Mouse (Mus musculus): Measurements from ENCODE around the gene Wdr31. TPM values are rescaled to one million over a fixed set of nuclear protein-coding genes. Genes with fewer than 3 reads are reported as not detected.
A peak's percentile ranks its signal among the peaks of the same experiment; 100 is the strongest.

Wdr31 gene
- 6.1 and 8.3 TPM in 2 replicates for polyA plus RNA-seq (2012; rRNA removed)

GRCm38 (mm10) chr4:62470598-62471051 is at the start of gene Wdr31:
TSS of gene Wdr31 (minus strand) at chr4:62470896.
- no peaks in the 10 kb centered on the region for H3K4me1 ChIP-seq (ENCODE audit: control insufficient read depth, insufficient read depth, low read length)
- TF ChIP-seq CTCF (IDR thresholded peaks at IDR 0.05; ENCODE audit: extremely low read depth, insufficient read depth, low read length) (no peak), POLR2A (IDR thresholded peaks at IDR 0.05; ENCODE audit: extremely low read depth, insufficient read depth, low read length) (peak; percentile 29; the same call in 1 of the 2 replicates)
- no peak within 1 kb of the TSS for H3K27ac ChIP-seq (ENCODE audit: insufficient read depth, low read length)
- H3K4me3 ChIP-seq (ENCODE audit: insufficient read depth, low read length), result peak within 1 kb of the TSS; percentile 55

- peaks cover 11% of the 10 kb centered on the region for H3K4me1 ChIP-seq (ENCODE audit: control insufficient read depth, insufficient read depth, low read length)
- TF ChIP-seq POLR2A (IDR thresholded peaks at IDR 0.05; ENCODE audit: extremely low read depth, insufficient read depth, low read length) (peak; percentile 55; the same call in 1 of the 2 replicates), CTCF (IDR thresholded peaks at IDR 0.05; ENCODE audit: extremely low read depth, insufficient read depth, low read length) (no peak)
- 0 out of 2 replicates have a peak within 1 kb of the TSS, but pooled peaks have one; percentile 24 for H3K27ac ChIP-seq (ENCODE audit: insufficient read depth, low read length)
- peak within 1 kb of the TSS; percentile 94 for H3K4me3 ChIP-seq (ENCODE audit: insufficient read depth, low read length)
Observed at GRCm38 (mm10) chr4:62519849-62520233, 49.1 kb upstream of the Wdr31 start, which contains the start of gene Alad. TSS of gene Alad (minus strand) at chr4:62519918.

GRCm38 (mm10) chr4:62519122-62519848 is 48.6 kb upstream of the Wdr31 start:
- Histone ChIP-seq H3K4me1 (ENCODE audit: control insufficient read depth, insufficient read depth, low read length) (peaks cover 10% of the 10 kb centered on the region), H3K4me3 (ENCODE audit: insufficient read depth, low read length) (peak overlapping the region; percentile 94), H3K27ac (ENCODE audit: insufficient read depth, low read length) (0 out of 2 replicates have a peak overlapping the region, but pooled peaks have one; percentile 24)
- no peak for TF ChIP-seq POLR2A (IDR thresholded peaks at IDR 0.05; ENCODE audit: extremely low read depth, insufficient read depth, low read length)
- TF ChIP-seq CTCF (IDR thresholded peaks at IDR 0.05; ENCODE audit: extremely low read depth, insufficient read depth, low read length), result no peak

- TF ChIP-seq POLR2A (IDR thresholded peaks at IDR 0.05; ENCODE audit: extremely low read depth, insufficient read depth, low read length) (no peak), CTCF (IDR thresholded peaks at IDR 0.05; ENCODE audit: extremely low read depth, insufficient read depth, low read length) (no peak)
- peak overlapping the region; percentile 94; the same call in 1 of the 2 replicates for H3K4me3 ChIP-seq (ENCODE audit: insufficient read depth, low read length)
- no peak overlapping the region for H3K27ac ChIP-seq (ENCODE audit: insufficient read depth, low read length)
- H3K4me1 ChIP-seq (ENCODE audit: control insufficient read depth, insufficient read depth, low read length), result peaks cover 9% of the 10 kb centered on the region
Observed at GRCm38 (mm10) chr4:62518416-62519121, 47.9 kb upstream of the Wdr31 start.

- Histone ChIP-seq H3K4me3 (ENCODE audit: insufficient read depth, low read length) (no peak overlapping the region), H3K4me1 (ENCODE audit: control insufficient read depth, insufficient read depth, low read length) (peaks cover 9% of the 10 kb centered on the region), H3K27ac (ENCODE audit: insufficient read depth, low read length) (no peak overlapping the region)
- TF ChIP-seq CTCF (IDR thresholded peaks at IDR 0.05; ENCODE audit: extremely low read depth, insufficient read depth, low read length), result no peak
- TF ChIP-seq POLR2A (IDR thresholded peaks at IDR 0.05; ENCODE audit: extremely low read depth, insufficient read depth, low read length), result no peak
Observed at GRCm38 (mm10) chr4:62517538-62518415, 47.1 kb upstream of the Wdr31 start.

GRCm38 (mm10) chr4:62517046-62517445 is 46.4 kb upstream of the Wdr31 start:
- H3K27ac ChIP-seq (ENCODE audit: insufficient read depth, low read length), result no peak overlapping the region
- no peak overlapping the region for H3K4me3 ChIP-seq (ENCODE audit: insufficient read depth, low read length)
- peaks cover 9% of the 10 kb centered on the region for H3K4me1 ChIP-seq (ENCODE audit: control insufficient read depth, insufficient read depth, low read length)
- TF ChIP-seq POLR2A (IDR thresholded peaks at IDR 0.05; ENCODE audit: extremely low read depth, insufficient read depth, low read length) (no peak), CTCF (IDR thresholded peaks at IDR 0.05; ENCODE audit: extremely low read depth, insufficient read depth, low read length) (no peak)

- Histone ChIP-seq H3K27ac (ENCODE audit: insufficient read depth, low read length) (no peak overlapping the region), H3K4me1 (ENCODE audit: control insufficient read depth, insufficient read depth, low read length) (peaks cover 9% of the 10 kb centered on the region), H3K4me3 (ENCODE audit: insufficient read depth, low read length) (no peak overlapping the region)
- TF ChIP-seq POLR2A (IDR thresholded peaks at IDR 0.05; ENCODE audit: extremely low read depth, insufficient read depth, low read length), result no peak
- TF ChIP-seq CTCF (IDR thresholded peaks at IDR 0.05; ENCODE audit: extremely low read depth, insufficient read depth, low read length), result no peak
Observed at GRCm38 (mm10) chr4:62516579-62516978, 45.9 kb upstream of the Wdr31 start.

- TF ChIP-seq CTCF (IDR thresholded peaks at IDR 0.05; ENCODE audit: extremely low read depth, insufficient read depth, low read length) (no peak), POLR2A (IDR thresholded peaks at IDR 0.05; ENCODE audit: extremely low read depth, insufficient read depth, low read length) (no peak)
- no peak overlapping the region for H3K4me3 ChIP-seq (ENCODE audit: insufficient read depth, low read length)
- peaks cover 9% of the 10 kb centered on the region for H3K4me1 ChIP-seq (ENCODE audit: control insufficient read depth, insufficient read depth, low read length)
- H3K27ac ChIP-seq (ENCODE audit: insufficient read depth, low read length), result peak overlapping the region; percentile 65; the same call in 1 of the 2 replicates
Observed at GRCm38 (mm10) chr4:62516079-62516478, 45.4 kb upstream of the Wdr31 start.

GRCm38 (mm10) chr4:62515490-62515889 is 44.8 kb upstream of the Wdr31 start:
- TF ChIP-seq CTCF (IDR thresholded peaks at IDR 0.05; ENCODE audit: extremely low read depth, insufficient read depth, low read length), result no peak
- TF ChIP-seq POLR2A (IDR thresholded peaks at IDR 0.05; ENCODE audit: extremely low read depth, insufficient read depth, low read length), result no peak
- Histone ChIP-seq H3K4me1 (ENCODE audit: control insufficient read depth, insufficient read depth, low read length) (peaks cover 9% of the 10 kb centered on the region), H3K4me3 (ENCODE audit: insufficient read depth, low read length) (no peak overlapping the region), H3K27ac (ENCODE audit: insufficient read depth, low read length) (peak overlapping the region; percentile 65; the same call in 1 of the 2 replicates)

Measured in cortical plate, adult 2 months (tissue).